In genomic region chr5:149745079-149745478, GRCm38 (mm10) we compare ENCODE assay signal across 14 mouse cellular contexts.
A peak's percentile ranks its signal among the peaks of the same experiment; 100 is the strongest.
DNase-seq lines count a peak whose midpoint lies in the region; ATAC-seq and TF ChIP-seq lines count a peak whose summit lies in the region.
"Had no signal": no experiment of that assay in that cellular context is flagged by ENCODE, and none has a peak within 500 bp of the region (broad histone marks: within the 10 kb centered on the region; RNA-seq: fewer than 3 reads in every experiment).

No protein-coding gene starts in this region.

- no peak for ATAC-seq in heart, embryonic 12.5 days (ENCODE audit: insufficient number of reproducible peaks, low FRiP score)
- ATAC-seq: forebrain, embryonic 14.5 days; hindbrain, embryonic 16.5 days had no signal

- no peak overlapping the region for H3K4me2 ChIP-seq in heart, embryonic 12.5 days
- H3K4me2 ChIP-seq: heart, embryonic 13.5 days; limb, embryonic 15.5 days; midbrain, embryonic 11.5 days; neural tube, embryonic 15.5 days had no signal

- H3K9ac ChIP-seq in heart, embryonic 12.5 days, result no peak overlapping the region
- H3K9ac ChIP-seq: heart, embryonic 13.5 days; limb, embryonic 15.5 days; neural tube, embryonic 15.5 days had no signal

- no peaks in the 10 kb centered on the region for H3K4me1 ChIP-seq in lung, adult 2 months (ENCODE audit: control insufficient read depth, insufficient read depth, low read length)
- no peaks in the 10 kb centered on the region for H3K4me1 ChIP-seq in small intestine, adult 2 months (ENCODE audit: control insufficient read depth, insufficient read depth, insufficient read length, low read length)
- H3K4me1 ChIP-seq in heart, embryonic 12.5 days (replicated peaks), result no peaks in the 10 kb centered on the region
- H3K4me1 ChIP-seq: heart, embryonic 13.5 days; limb, embryonic 15.5 days; neural tube, embryonic 15.5 days had no signal

- H3K4me3 ChIP-seq in lung, adult 2 months (replicated peaks; ENCODE audit: extremely low read depth, low read depth, low read length), result no peak overlapping the region
- H3K4me3 ChIP-seq in small intestine, adult 2 months (ENCODE audit: low read depth, low read length), result no peak overlapping the region
- H3K4me3 ChIP-seq in heart, embryonic 12.5 days, result no peak overlapping the region
- H3K4me3 ChIP-seq: heart, embryonic 13.5 days; limb, embryonic 15.5 days; neural tube, embryonic 15.5 days had no signal

- peaks cover 8% of the 10 kb centered on the region for H3K9me3 ChIP-seq in heart, embryonic 12.5 days (replicated peaks)
- H3K9me3 ChIP-seq: limb, embryonic 15.5 days; neural tube, embryonic 15.5 days had no signal

- peaks cover 4% of the 10 kb centered on the region for H3K36me3 ChIP-seq in small intestine, adult 2 months (ENCODE audit: control insufficient read depth, insufficient read depth, low read length)
- H3K36me3 ChIP-seq in heart, embryonic 12.5 days, result peaks cover 11% of the 10 kb centered on the region; the same call in 1 of the 2 replicates

- H3K27ac ChIP-seq in small intestine, adult 2 months (ENCODE audit: insufficient read depth, low read depth, low read length), result no peak overlapping the region
- no peak overlapping the region for H3K27ac ChIP-seq in heart, embryonic 12.5 days (ENCODE audit: poor library complexity, severe bottlenecking)
- H3K27ac ChIP-seq: heart, embryonic 13.5 days; limb, embryonic 15.5 days; neural tube, embryonic 15.5 days had no signal

- H3K27me3 ChIP-seq in small intestine, adult 2 months (ENCODE audit: control insufficient read depth, insufficient read depth, low read length), result no peaks in the 10 kb centered on the region
- H3K27me3 ChIP-seq in heart, embryonic 12.5 days (replicated peaks), result no peaks in the 10 kb centered on the region
- H3K27me3 ChIP-seq: heart, embryonic 13.5 days; limb, embryonic 15.5 days; neural tube, embryonic 15.5 days had no signal

- TF ChIP-seq CTCF in lung, adult 2 months (IDR thresholded peaks at IDR 0.05; ENCODE audit: insufficient read depth, low read length), result peak; percentile 24; the same call in 1 of the 2 replicates
- TF ChIP-seq CTCF in small intestine, adult 2 months (IDR thresholded peaks at IDR 0.05; ENCODE audit: extremely low read depth, insufficient read length, insufficient replicate concordance, low read depth, low read length), result peak; percentile 30; the same call in 1 of the 2 replicates

- peak; percentile 12 for DNase-seq in embryo, embryonic 11 days
- no peak for DNase-seq in embryo, embryonic 10 days (ENCODE audit: low spot score)
- DNase-seq in lung, adult 2 months, result no peak
- DNase-seq in lung, postnatal 14 days, result no peak
- DNase-seq in NIH3T3 (ENCODE audit: low read depth), result peak; percentile 17
- no peak for DNase-seq in T-cell, adult 2 months (ENCODE audit: low spot score)

- WGBS in lung, adult 2 months, result 89% methylated on average over 9 of the region's 9 CpGs
- 94% methylated on average over 9 of the region's 9 CpGs for WGBS in small intestine, adult 2 months
- 86% methylated on average over 9 of the region's 9 CpGs for WGBS in heart, embryonic 12.5 days

- no peak for TF ChIP-seq POLR2A in lung, adult 2 months (IDR thresholded peaks at IDR 0.05; ENCODE audit: borderline replicate concordance, extremely low read depth, low read depth, low read length)
- no peak for TF ChIP-seq POLR2A in small intestine, adult 2 months (IDR thresholded peaks at IDR 0.05; ENCODE audit: low read depth, low read length)

Comparison
In these comparisons a context has a peak if more than half of its experiments do, and no peak if none do; other contexts are left out.
1. DNase-seq: peak in embryo, embryonic 11 days (single experiment) and NIH3T3 (single experiment); none in embryo, embryonic 10 days (single experiment), lung, adult 2 months (single experiment), lung, postnatal 14 days (single experiment) and T-cell, adult 2 months (single experiment).